26 mouse cellular contexts compared by ENCODE assay signal in genomic region chr8:58931066-58931465, GRCm38 (mm10). TPM values are rescaled to one million over a fixed set of nuclear protein-coding genes. Genes with fewer than 3 reads are reported as not detected.
A peak's percentile ranks its signal among the peaks of the same experiment; 100 is the strongest.
DNase-seq lines count a peak whose midpoint lies in the region; ATAC-seq and TF ChIP-seq lines count a peak whose summit lies in the region.
"Had no signal": no experiment of that assay in that cellular context is flagged by ENCODE, and none has a peak within 500 bp of the region (broad histone marks: within the 10 kb centered on the region; RNA-seq: fewer than 3 reads in every experiment).

No protein-coding gene starts in this region.

- H3K27ac ChIP-seq in forebrain, embryonic 15.5 days (replicated peaks) = no peak overlapping the region
- no peak overlapping the region for H3K27ac ChIP-seq in forebrain, embryonic 10.5 days
- H3K27ac ChIP-seq in midbrain, embryonic 16.5 days (ENCODE audit: low read length) = no peak overlapping the region
- H3K27ac ChIP-seq in midbrain, embryonic 10.5 days (replicated peaks) = no peak overlapping the region
- H3K27ac ChIP-seq in forebrain, postnatal 0 days (ENCODE audit: low read depth, low read length) = no peak overlapping the region
- H3K27ac ChIP-seq: heart, adult 2 months; intestine, embryonic 15.5 days; kidney, embryonic 15.5 days; limb, embryonic 12.5 days; liver, embryonic 12.5 days; macrophage; midbrain, embryonic 12.5 days had no signal

- H3K9ac ChIP-seq in forebrain, embryonic 15.5 days (replicated peaks) = no peak overlapping the region
- no peak overlapping the region for H3K9ac ChIP-seq in midbrain, embryonic 16.5 days (ENCODE audit: low read depth, low read length)
- no peak overlapping the region for H3K9ac ChIP-seq in forebrain, postnatal 0 days
- H3K9ac ChIP-seq: intestine, embryonic 15.5 days; kidney, embryonic 15.5 days; limb, embryonic 12.5 days; liver, embryonic 12.5 days; midbrain, embryonic 12.5 days had no signal

- H3K4me3 ChIP-seq in forebrain, embryonic 15.5 days = no peak overlapping the region
- no peak overlapping the region for H3K4me3 ChIP-seq in forebrain, embryonic 10.5 days
- no peak overlapping the region for H3K4me3 ChIP-seq in midbrain, embryonic 16.5 days (ENCODE audit: low read depth, low read length)
- no peak overlapping the region for H3K4me3 ChIP-seq in midbrain, embryonic 10.5 days
- H3K4me3 ChIP-seq in forebrain, postnatal 0 days (ENCODE audit: low read depth, low read length) = no peak overlapping the region
- H3K4me3 ChIP-seq: erythroblast, embryonic 14.5 days; heart, adult 2 months; intestine, embryonic 15.5 days; kidney, embryonic 15.5 days; limb, embryonic 12.5 days; liver, embryonic 12.5 days; midbrain, embryonic 12.5 days had no signal

- no peaks in the 10 kb centered on the region for H3K36me3 ChIP-seq in forebrain, embryonic 15.5 days
- H3K36me3 ChIP-seq in forebrain, embryonic 10.5 days (replicated peaks) = no peaks in the 10 kb centered on the region
- no peaks in the 10 kb centered on the region for H3K36me3 ChIP-seq in midbrain, embryonic 16.5 days (ENCODE audit: control insufficient read depth, insufficient read depth, low read length)
- no peaks in the 10 kb centered on the region for H3K36me3 ChIP-seq in midbrain, embryonic 10.5 days
- no peaks in the 10 kb centered on the region for H3K36me3 ChIP-seq in forebrain, postnatal 0 days (ENCODE audit: insufficient read depth)
- H3K36me3 ChIP-seq: intestine, embryonic 15.5 days; kidney, embryonic 15.5 days; limb, embryonic 12.5 days; liver, embryonic 12.5 days; midbrain, embryonic 12.5 days had no signal

- no peaks in the 10 kb centered on the region for H3K27me3 ChIP-seq in forebrain, embryonic 15.5 days
- H3K27me3 ChIP-seq in forebrain, embryonic 10.5 days (ENCODE audit: poor library complexity, severe bottlenecking) = no peaks in the 10 kb centered on the region
- no peaks in the 10 kb centered on the region for H3K27me3 ChIP-seq in midbrain, embryonic 16.5 days (ENCODE audit: control insufficient read depth, insufficient read depth, low read depth, low read length)
- no peaks in the 10 kb centered on the region for H3K27me3 ChIP-seq in midbrain, embryonic 10.5 days (ENCODE audit: low read depth, poor library complexity, severe bottlenecking)
- no peaks in the 10 kb centered on the region for H3K27me3 ChIP-seq in forebrain, postnatal 0 days (ENCODE audit: insufficient read depth, low read length)
- H3K27me3 ChIP-seq: intestine, embryonic 15.5 days; kidney, embryonic 15.5 days; limb, embryonic 12.5 days; liver, embryonic 12.5 days; midbrain, embryonic 12.5 days had no signal

- WGBS in forebrain, embryonic 15.5 days = 50% methylated on average over 1 of the region's 1 CpGs
- WGBS in forebrain, embryonic 10.5 days = 95% methylated on average over 1 of the region's 1 CpGs
- WGBS in midbrain, embryonic 16.5 days = 61% methylated on average over 1 of the region's 1 CpGs
- WGBS in midbrain, embryonic 10.5 days = 80% methylated on average over 1 of the region's 1 CpGs
- 43% methylated on average over 1 of the region's 1 CpGs for WGBS in forebrain, postnatal 0 days

- no peak for DNase-seq in forebrain, embryonic 10.5 days (ENCODE audit: extremely low spot score, low spot score)
- peak; percentile 11 for DNase-seq in layer of hippocampus, adult 11-12 months (ENCODE audit: low spot score)
- DNase-seq in layer of hippocampus, postnatal 25 days (ENCODE audit: extremely low spot score in 1 of 2, low spot score in 1 of 2) = no peak
- no peak for DNase-seq in midbrain, embryonic 10.5 days (ENCODE audit: low spot score)
- DNase-seq in forebrain, postnatal 0 days = peak; percentile 60
- DNase-seq in kidney, adult 8-10 months = no peak
- DNase-seq: adrenal gland, postnatal 25 days; B cell, adult 2 months; cerebellum, adult 2 months; cerebellum, postnatal 36 days; gastrocnemius, postnatal 25 days; heart, adult 2 months; heart, postnatal 36 days; lung, adult 2 months; right cerebral cortex, adult 18-20 months had no signal

- H3K9me3 ChIP-seq in forebrain, embryonic 15.5 days = no peaks in the 10 kb centered on the region
- no peaks in the 10 kb centered on the region for H3K9me3 ChIP-seq in forebrain, embryonic 10.5 days
- no peaks in the 10 kb centered on the region for H3K9me3 ChIP-seq in midbrain, embryonic 16.5 days (replicated peaks; ENCODE audit: control insufficient read depth, low read length, poor library complexity, severe bottlenecking)
- H3K9me3 ChIP-seq in midbrain, embryonic 10.5 days (replicated peaks) = no peaks in the 10 kb centered on the region
- no peaks in the 10 kb centered on the region for H3K9me3 ChIP-seq in forebrain, postnatal 0 days (ENCODE audit: low read length)
- H3K9me3 ChIP-seq: intestine, embryonic 15.5 days; kidney, embryonic 15.5 days; limb, embryonic 12.5 days; liver, embryonic 12.5 days; midbrain, embryonic 12.5 days had no signal

- TF ChIP-seq CTCF in forebrain, postnatal 0 days (IDR thresholded peaks at IDR 0.05; ENCODE audit: low read depth) = peak; percentile 63

- no peaks in the 10 kb centered on the region for H3K4me1 ChIP-seq in forebrain, embryonic 15.5 days
- H3K4me1 ChIP-seq in forebrain, embryonic 10.5 days = no peaks in the 10 kb centered on the region
- H3K4me1 ChIP-seq in midbrain, embryonic 16.5 days (ENCODE audit: control insufficient read depth, insufficient read depth, low read length) = no peaks in the 10 kb centered on the region
- no peaks in the 10 kb centered on the region for H3K4me1 ChIP-seq in midbrain, embryonic 10.5 days
- no peaks in the 10 kb centered on the region for H3K4me1 ChIP-seq in forebrain, postnatal 0 days (ENCODE audit: insufficient read depth)
- H3K4me1 ChIP-seq: intestine, embryonic 15.5 days; kidney, embryonic 15.5 days; limb, embryonic 12.5 days; liver, embryonic 12.5 days; midbrain, embryonic 12.5 days had no signal

- peak; percentile 71 for ATAC-seq in forebrain, embryonic 15.5 days (replicated peaks)
- ATAC-seq in midbrain, embryonic 16.5 days = peak; percentile 66; the same call in 1 of the 2 replicates
- peak; percentile 66 for ATAC-seq in forebrain, postnatal 0 days
- ATAC-seq: intestine, embryonic 15.5 days; liver, embryonic 12.5 days had no signal

- no peak overlapping the region for H3K4me2 ChIP-seq in forebrain, embryonic 15.5 days (replicated peaks)
- H3K4me2 ChIP-seq in midbrain, embryonic 16.5 days (ENCODE audit: low read length) = no peak overlapping the region
- no peak overlapping the region for H3K4me2 ChIP-seq in forebrain, postnatal 0 days (ENCODE audit: low read depth)
- H3K4me2 ChIP-seq: intestine, embryonic 15.5 days; kidney, embryonic 15.5 days; limb, embryonic 12.5 days; liver, embryonic 12.5 days; midbrain, embryonic 12.5 days had no signal

RNA-seq across cellular contexts. Expression of gene Galntl6, which starts 18.6 kb away (rescaled TPM):
- 7.3 and 8.4 TPM in 2 replicates for polyA plus RNA-seq in forebrain, embryonic 15.5 days (2015; fragmentation: Nextera tagmentation; extraction: Ambion mirVana)
- 0.07 TPM in 1 of 2 replicates, not detected in the other for polyA plus RNA-seq in forebrain, embryonic 10.5 days (2016; fragmentation: Nextera tagmentation; extraction: Ambion mirVana)
- total RNA-seq in layer of hippocampus, postnatal 25 days (2021) = 10 to 100 TPM; 48.7 to 57.2 TPM
- 18.4 and 20.6 TPM in 2 replicates for polyA plus RNA-seq in midbrain, embryonic 16.5 days (2015; fragmentation: Nextera tagmentation; extraction: Ambion mirVana)
- 0.37 and 0.97 TPM in 2 replicates for polyA plus RNA-seq in midbrain, embryonic 10.5 days (2016; fragmentation: Nextera tagmentation; extraction: Ambion mirVana)
- 27.8 and 29.0 TPM in 2 replicates for total RNA-seq in forebrain, postnatal 0 days (2014; rRNA removed)
- polyA plus RNA-seq in forebrain, postnatal 0 days (2015; fragmentation: Nextera tagmentation; extraction: Ambion mirVana) = 9.4 and 15.0 TPM in 2 replicates
- total RNA-seq: adrenal gland, postnatal 25 days; gastrocnemius, postnatal 25 days; heart, adult 2 months; heart, postnatal 36 days had no signal
- polyA plus RNA-seq: erythroblast, embryonic 14.5 days; heart, adult 2 months; macrophage; small intestine, adult 2 months had no signal

RNA-seq across cellular contexts. Expression of gene BC030500, which starts 19.5 kb away (rescaled TPM):
- polyA plus RNA-seq in forebrain, embryonic 15.5 days (2015; fragmentation: Nextera tagmentation; extraction: Ambion mirVana) = 7.7 and 10.2 TPM in 2 replicates
- 0.28 and 0.57 TPM in 2 replicates for polyA plus RNA-seq in forebrain, embryonic 10.5 days (2016; fragmentation: Nextera tagmentation; extraction: Ambion mirVana)
- total RNA-seq in layer of hippocampus, postnatal 25 days (2021) = 10 to 100 TPM; 18.6 to 19.3 TPM
- polyA plus RNA-seq in midbrain, embryonic 16.5 days (2015; fragmentation: Nextera tagmentation; extraction: Ambion mirVana) = 20.7 and 20.8 TPM in 2 replicates
- polyA plus RNA-seq in midbrain, embryonic 10.5 days (2016; fragmentation: Nextera tagmentation; extraction: Ambion mirVana) = 0.56 and 1.4 TPM in 2 replicates
- total RNA-seq in forebrain, postnatal 0 days (2014; rRNA removed) = 7.6 and 17.1 TPM in 2 replicates
- 12.9 and 13.7 TPM in 2 replicates for polyA plus RNA-seq in forebrain, postnatal 0 days (2015; fragmentation: Nextera tagmentation; extraction: Ambion mirVana)
- total RNA-seq: adrenal gland, postnatal 25 days; gastrocnemius, postnatal 25 days; heart, adult 2 months; heart, postnatal 36 days had no signal
- polyA plus RNA-seq: erythroblast, embryonic 14.5 days; heart, embryonic 14.5 days; liver, embryonic 12.5 days; macrophage; small intestine, adult 2 months had no signal

Comparison
In these comparisons a context has a peak if more than half of its experiments do, and no peak if none do; other contexts are left out.
1. DNase-seq: peak in layer of hippocampus, adult 11-12 months (single experiment) and forebrain, postnatal 0 days (single experiment); none in forebrain, embryonic 10.5 days (single experiment), layer of hippocampus, postnatal 25 days (0 of 2), midbrain, embryonic 10.5 days (single experiment) and kidney, adult 8-10 months (0 of 2).
2. Peak in every context shown above with its lines, with median percentiles within 50 percentile points of each other: ATAC-seq.